Mouse (Mus musculus) liver, embryonic 14.5 days (tissue): Measurements from ENCODE around the gene Gm8857.
"Not testable (repeated sequence)": the region's sequence is repeated elsewhere in the genome, so short reads cannot be mapped to it uniquely, and the experiment has no call there.

Experiments used
- CTCF ChIP-seq: IDR thresholded peaks from 2 replicates; pipeline ENCODE4 v1.5.1; 2016; ENCODE audit warnings: antibody characterized with exemption, low read depth, control low read depth
- EP300 ChIP-seq: IDR thresholded peaks from 2 replicates; pipeline ENCODE4 v1.6.1; 2016; ENCODE audit warnings: antibody characterized with exemption, low read depth

- TF ChIP-seq EP300, CTCF: not testable (repeated sequence)
Measured at GRCm38 (mm10) chr5:10953512-10953911, 5.9 kb downstream of the Gm8857 start.
